Mouse (Mus musculus): Measurements from ENCODE around the gene Rreb1.

Gene Rreb1

DNA sequence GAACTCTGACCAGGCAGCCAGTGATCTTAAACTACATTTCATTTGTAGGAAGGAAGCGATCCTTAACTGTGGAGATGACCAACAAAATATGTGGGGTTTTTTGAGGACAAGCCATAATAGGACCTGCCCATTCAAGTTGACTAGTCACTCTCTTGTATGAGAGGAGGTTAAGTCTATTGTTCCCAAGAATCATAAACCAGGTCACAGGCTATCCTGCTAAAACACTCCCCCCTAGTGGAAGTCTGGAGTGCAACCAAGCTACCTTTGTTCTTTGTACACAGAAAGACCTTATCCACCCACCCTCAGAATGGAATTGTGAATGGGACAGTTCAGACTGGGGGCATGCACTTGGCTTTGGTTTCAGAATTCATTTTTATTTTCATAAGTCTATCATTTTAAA is 166.1 kb downstream of the Rreb1 start:
- no peak for DNase-seq (ENCODE audit: low spot score in 2 of 2)

DNA sequence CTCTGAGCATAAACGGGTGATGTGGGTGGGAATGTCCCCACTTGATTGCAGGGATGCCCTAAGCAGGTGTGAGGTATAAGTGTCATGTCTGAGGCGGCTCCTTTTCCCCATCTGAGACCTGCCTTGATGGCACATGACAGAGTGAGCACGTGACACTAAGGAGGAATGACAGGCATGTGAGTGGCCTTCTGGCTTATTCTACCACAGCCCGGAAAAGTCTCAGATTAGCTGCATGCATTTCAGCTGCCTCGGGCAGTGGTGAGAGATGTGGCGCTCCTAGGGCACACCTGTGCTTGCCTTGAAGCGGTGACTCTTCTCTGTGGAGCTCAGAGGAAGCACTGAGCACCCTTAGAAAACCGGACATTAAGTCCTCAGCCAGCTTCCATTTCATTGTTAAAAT is 167.2 kb downstream of the Rreb1 start:
- DNase-seq (ENCODE audit: low spot score in 2 of 2) = no peak

GRCm38 (mm10) chr13:37946734-37947133 is 168.5 kb downstream of the Rreb1 start:
- peak; percentile 66 to 88 for DNase-seq (ENCODE audit: low spot score in 2 of 2)

DNA sequence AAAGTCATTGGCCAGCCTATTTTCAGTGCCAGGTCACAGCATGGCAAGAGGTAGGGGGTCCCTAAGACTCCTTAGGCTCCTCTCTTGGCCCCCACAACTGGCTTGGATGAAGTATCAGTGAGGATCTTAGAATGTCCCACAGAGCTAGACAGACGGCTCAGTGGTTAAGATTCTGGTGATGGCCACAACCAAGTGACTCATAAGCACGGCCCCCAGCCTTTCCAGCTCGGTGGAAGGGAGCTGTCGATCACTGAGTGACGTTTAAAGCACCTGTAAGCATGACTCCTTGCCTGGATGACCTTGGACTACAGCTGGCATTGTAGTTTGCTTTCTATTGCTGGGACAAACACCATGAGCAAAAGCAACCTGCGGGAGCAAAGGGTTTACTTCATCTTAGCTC is 174.8 kb downstream of the Rreb1 start:
- DNase-seq (ENCODE audit: low spot score in 2 of 2) = peak in 1 of 2 experiments; percentile 32

DNA sequence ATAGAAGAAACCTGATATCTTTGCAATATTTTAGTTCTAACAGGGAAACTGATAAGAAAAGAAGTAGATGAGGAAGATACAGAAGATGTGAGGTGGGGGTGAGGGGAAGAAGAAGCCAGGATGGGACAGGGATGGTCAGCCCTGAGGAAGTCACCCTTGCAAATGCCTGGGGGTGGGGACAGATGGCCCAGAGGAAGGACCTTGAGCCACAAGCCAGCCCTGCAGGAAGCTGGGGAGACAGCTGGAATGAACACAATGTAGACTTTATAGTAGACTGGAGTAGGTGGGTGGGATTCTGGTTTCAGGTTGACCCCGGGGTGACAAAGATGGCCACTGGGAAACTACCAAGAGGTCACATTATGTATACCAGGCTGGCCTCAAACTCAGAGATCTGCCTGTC is 176.1 kb downstream of the Rreb1 start:
- DNase-seq (ENCODE audit: low spot score in 2 of 2) = no peak

GRCm38 (mm10) chr13:37958498-37959238 is 180.5 kb downstream of the Rreb1 start:
- DNase-seq (ENCODE audit: low spot score in 2 of 2) = no peak

- no peak for DNase-seq (ENCODE audit: low spot score in 2 of 2)
These were observed 181.2 kb downstream of the Rreb1 start for GRCm38 (mm10) chr13:37959239-37959907.

- no peak for DNase-seq (ENCODE audit: low spot score in 2 of 2)
These were observed 181.7 kb downstream of the Rreb1 start for GRCm38 (mm10) chr13:37959936-37960335.

DNA sequence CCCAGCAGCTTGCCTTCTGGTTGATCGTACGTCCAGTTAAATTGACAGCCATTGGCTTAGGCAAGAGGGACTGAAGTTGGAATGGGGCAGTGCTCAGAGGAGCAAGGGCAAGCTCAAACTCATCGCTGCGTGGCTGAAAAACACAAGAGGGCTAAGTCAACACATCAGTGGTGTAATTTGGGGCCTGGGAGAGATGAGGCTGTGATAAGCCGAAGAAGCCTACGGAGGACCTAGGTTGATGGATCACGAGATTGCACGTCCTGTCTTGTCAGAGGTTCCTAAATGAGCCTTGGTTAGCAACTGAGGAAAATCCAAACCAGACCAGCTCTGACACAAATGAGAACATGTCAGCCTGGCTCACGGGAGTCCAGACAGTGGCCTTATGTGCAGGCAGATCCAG is 184.3 kb downstream of the Rreb1 start:
- no peak for DNase-seq (ENCODE audit: low spot score in 2 of 2)

- peak; percentile 71 to 83 for DNase-seq (ENCODE audit: low spot score in 2 of 2)
These were observed 185.3 kb downstream of the Rreb1 start for GRCm38 (mm10) chr13:37963354-37964007.

DNA sequence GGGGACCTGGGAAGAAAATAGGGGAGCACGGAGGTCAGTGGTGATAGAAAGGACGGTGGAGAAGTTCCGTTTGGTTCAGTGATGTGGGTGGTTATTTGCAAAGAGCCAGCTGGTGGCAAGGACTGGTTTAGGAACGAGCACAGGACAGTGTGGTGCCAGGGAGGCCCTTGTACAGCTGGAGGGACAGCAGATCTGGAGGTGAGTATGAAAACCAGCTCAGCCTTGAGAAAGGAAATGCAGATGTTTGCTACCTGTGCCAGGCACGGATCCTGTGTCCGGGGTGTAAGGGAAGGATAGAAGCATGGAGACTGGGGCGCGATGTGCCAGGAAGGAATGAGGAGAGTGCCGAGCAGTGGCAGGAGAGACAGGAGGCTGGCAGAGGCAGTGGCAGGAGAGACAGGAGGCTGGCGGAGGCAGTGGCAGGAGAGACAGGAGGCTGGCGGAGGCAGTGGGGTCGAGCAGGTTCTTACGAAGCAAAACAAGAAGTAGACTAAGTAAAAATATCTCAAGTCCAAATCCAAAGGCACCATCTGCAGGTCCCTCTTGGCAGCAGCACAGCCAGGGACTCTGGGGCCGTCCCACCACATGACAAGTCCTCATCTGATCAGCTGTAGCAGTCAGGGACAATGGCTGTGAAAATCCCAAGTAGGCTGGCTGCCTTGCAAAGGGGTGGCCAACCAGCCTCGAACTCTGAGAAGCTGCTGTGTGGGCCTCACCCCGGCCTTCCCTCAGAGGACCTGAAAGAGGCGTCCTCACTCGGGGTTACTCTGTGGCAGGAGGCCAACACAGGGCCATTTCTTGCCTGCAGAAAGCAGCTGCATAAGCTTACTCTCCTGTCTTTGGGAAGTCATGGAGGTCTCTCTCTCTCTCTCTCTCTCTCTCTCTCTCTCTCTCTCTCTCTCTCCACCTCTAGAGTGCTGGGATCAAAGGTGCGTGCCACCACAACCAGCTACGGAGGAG is 186.2 kb downstream of the Rreb1 start:
- peak in 1 of 2 experiments; percentile 57 for DNase-seq (ENCODE audit: low spot score in 2 of 2)

DNA sequence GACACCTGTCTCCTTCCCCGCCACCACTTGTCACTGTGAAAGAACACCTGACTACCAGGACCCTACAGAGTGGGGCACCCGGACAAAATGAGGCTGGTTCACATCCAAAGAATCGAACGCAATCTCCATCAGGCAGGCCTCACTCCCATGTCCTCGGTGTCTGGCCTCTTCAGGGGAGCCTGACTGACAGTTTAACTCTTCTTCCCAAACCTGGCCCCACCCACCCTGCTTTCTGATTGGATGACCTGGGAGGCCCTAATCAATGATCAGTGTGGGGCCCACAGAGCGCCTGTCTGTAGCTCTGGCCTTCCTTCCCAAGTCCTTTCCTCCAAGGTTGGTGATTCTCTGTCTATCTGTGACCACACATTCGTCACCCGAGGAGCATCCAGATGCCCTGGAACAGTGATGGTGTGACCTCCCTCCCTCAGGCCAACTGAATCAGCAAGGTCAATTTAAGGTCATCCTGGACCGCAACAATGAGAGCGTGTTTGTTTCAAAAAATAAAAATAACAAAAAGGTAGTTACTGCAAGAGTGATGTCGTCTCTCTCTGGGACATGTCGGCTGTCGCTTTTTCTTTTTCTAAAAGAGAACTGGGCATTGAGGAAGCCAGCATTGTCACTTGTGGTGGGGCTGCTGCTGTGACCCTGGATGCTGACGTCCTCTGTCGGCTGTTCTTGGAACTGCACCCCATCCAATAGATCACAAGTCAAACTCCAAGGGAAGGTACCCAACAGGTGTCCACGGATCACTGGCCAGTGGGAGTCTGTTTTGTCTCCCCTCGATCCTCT is 187.1 kb downstream of the Rreb1 start:
- DNase-seq (ENCODE audit: low spot score in 2 of 2) = no peak

- no peak for DNase-seq (ENCODE audit: low spot score in 2 of 2)
These were observed 188.3 kb downstream of the Rreb1 start for GRCm38 (mm10) chr13:37966256-37967051.

GRCm38 (mm10) chr13:37967052-37967437 is 188.8 kb downstream of the Rreb1 start:
- no peak for DNase-seq (ENCODE audit: low spot score in 2 of 2)

GRCm38 (mm10) chr13:37967565-37967964 is 189.4 kb downstream of the Rreb1 start:
- no peak for DNase-seq (ENCODE audit: low spot score in 2 of 2)

DNA sequence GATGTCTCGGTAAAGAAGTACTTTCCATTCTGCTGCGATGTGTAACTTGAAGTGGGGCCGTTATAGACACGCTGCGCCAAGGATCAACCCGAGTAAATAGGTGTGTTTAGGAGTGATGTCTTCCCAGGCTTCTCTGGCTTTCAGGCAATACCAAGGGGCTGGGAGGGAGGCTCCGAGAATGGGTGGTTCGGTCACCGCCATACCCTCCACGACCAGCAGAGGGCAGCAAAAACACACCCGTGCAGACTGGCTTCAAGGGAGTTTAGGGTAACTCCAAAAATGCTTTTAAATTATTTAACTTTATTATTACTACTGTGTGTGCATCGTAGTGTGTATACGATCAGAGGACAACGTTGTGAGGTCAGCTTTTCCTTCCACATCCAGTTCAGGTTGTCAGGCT is 191.1 kb downstream of the Rreb1 start:
- DNase-seq (ENCODE audit: low spot score in 2 of 2) = peak; percentile 79 to 94

DNA sequence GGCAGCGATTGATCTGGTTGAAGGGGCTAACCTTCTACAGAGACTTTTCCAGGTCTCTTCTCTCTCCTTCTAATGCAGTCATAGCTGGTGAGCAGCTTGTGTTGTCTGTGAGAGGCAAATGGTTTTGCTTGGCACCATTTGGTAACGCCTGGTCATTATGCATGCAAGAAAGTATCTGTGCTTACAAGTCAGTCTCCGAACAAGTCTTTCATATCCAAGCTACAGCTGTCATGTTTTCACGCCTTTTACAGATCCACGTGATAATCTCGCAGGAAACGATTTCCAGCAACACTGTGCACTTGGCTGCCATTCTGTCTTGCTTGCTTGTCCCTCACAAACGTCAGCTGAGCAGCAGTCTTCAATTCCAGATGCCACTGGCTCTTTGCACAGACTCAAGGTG is 191.8 kb downstream of the Rreb1 start:
- DNase-seq (ENCODE audit: low spot score in 2 of 2) = no peak

GRCm38 (mm10) chr13:37970887-37971530 is 192.8 kb downstream of the Rreb1 start:
- DNase-seq (ENCODE audit: low spot score in 2 of 2) = no peak

- no peak for DNase-seq (ENCODE audit: low spot score in 2 of 2)
These were observed 195.8 kb downstream of the Rreb1 start for GRCm38 (mm10) chr13:37974036-37974435.

DNA sequence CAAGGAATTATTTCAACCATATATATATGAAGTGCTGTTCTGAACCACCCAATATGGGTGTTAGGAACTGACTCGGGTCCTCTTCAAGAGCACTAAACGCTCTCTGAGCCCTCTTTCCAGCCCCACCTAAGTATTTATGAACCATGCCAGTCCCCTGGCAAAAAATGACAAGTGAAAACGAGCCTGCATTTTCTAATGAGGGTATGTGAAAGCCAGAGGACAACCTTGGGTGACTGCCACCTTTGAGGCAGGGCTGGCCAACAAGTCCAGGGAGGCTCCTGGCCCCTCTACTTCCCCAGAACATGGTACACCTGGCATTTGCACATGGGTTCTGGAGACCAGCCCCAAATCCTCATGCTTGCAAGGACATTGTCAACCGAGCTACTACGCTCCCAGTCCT is 196.5 kb downstream of the Rreb1 start:
- no peak for DNase-seq (ENCODE audit: low spot score in 2 of 2)

All from urinary bladder, postnatal 4 days (tissue).